Mouse (Mus musculus) thymus, postnatal 36 days (tissue): ENCODE measurements around the gene Gsg1l.
A peak's percentile ranks its signal among the peaks of the same experiment; 100 is the strongest.

Source experiments
- DNase-seq, 2 experiments: peaks; one replicate each; pipeline ENCODE4 v3.0.0; 2022; ENCODE audit warnings: mixed read lengths in 2 of 2

Gene Gsg1l

GRCm38 (mm10) chr7:126082286-126082741 is at the start of gene Gsg1l:
Gene Gsg1l (minus strand): TSS chr7:126082411.
- peak in 1 of 2 experiments; percentile 13 for DNase-seq

- DNase-seq, result no peak
Observed at GRCm38 (mm10) chr7:126127673-126128072, 45.5 kb upstream of the Gsg1l start.

- DNase-seq, result no peak
Observed at GRCm38 (mm10) chr7:126126502-126126901, 44.3 kb upstream of the Gsg1l start.

- DNase-seq, result no peak
Observed at GRCm38 (mm10) chr7:126121533-126121932, 39.3 kb upstream of the Gsg1l start.

- no peak for DNase-seq
Observed at GRCm38 (mm10) chr7:126119819-126120218, 37.6 kb upstream of the Gsg1l start.

- DNase-seq, result no peak
Observed at GRCm38 (mm10) chr7:126113263-126113662, 31.1 kb upstream of the Gsg1l start.

- DNase-seq, result no peak
Observed at GRCm38 (mm10) chr7:126111230-126111629, 29.0 kb upstream of the Gsg1l start.

- DNase-seq, result no peak
Observed at GRCm38 (mm10) chr7:126109898-126110297, 27.7 kb upstream of the Gsg1l start.

GRCm38 (mm10) chr7:126100440-126100839 is 18.2 kb upstream of the Gsg1l start:
- no peak for DNase-seq

- no peak for DNase-seq
Observed at GRCm38 (mm10) chr7:126099835-126100234, 17.6 kb upstream of the Gsg1l start.

GRCm38 (mm10) chr7:126099163-126099775 is 17.1 kb upstream of the Gsg1l start:
- no peak for DNase-seq

GRCm38 (mm10) chr7:126097219-126097915 is 15.2 kb upstream of the Gsg1l start:
- no peak for DNase-seq

GRCm38 (mm10) chr7:126096596-126096995 is 14.4 kb upstream of the Gsg1l start:
- DNase-seq, result no peak

GRCm38 (mm10) chr7:126094738-126095137 is 12.5 kb upstream of the Gsg1l start:
- DNase-seq, result no peak

GRCm38 (mm10) chr7:126093162-126093561 is 11.0 kb upstream of the Gsg1l start:
- no peak for DNase-seq

- peak; percentile 46 to 48 for DNase-seq
Observed at GRCm38 (mm10) chr7:126089782-126090181, 7.6 kb upstream of the Gsg1l start.

- DNase-seq, result no peak
Observed at GRCm38 (mm10) chr7:126088155-126088554, 5.9 kb upstream of the Gsg1l start.

GRCm38 (mm10) chr7:126087602-126088001 is 5.4 kb upstream of the Gsg1l start:
- peak; percentile 27 to 51 for DNase-seq

- DNase-seq, result no peak
Observed at GRCm38 (mm10) chr7:126086321-126086741, 4.1 kb upstream of the Gsg1l start.

- DNase-seq, result no peak
Observed at GRCm38 (mm10) chr7:126085154-126085553, 2.9 kb upstream of the Gsg1l start.

GRCm38 (mm10) chr7:126083980-126084348 is 1.8 kb upstream of the Gsg1l start:
- DNase-seq, result peak in 1 of 2 experiments; percentile 16

GRCm38 (mm10) chr7:126083341-126083979 is 1.2 kb upstream of the Gsg1l start:
- no peak for DNase-seq

GRCm38 (mm10) chr7:126081727-126082285 is 405 bp downstream of the Gsg1l start:
- no peak for DNase-seq
